Mouse (Mus musculus) CH12.LX (cell line): ENCODE data around the gene Rgs12.

Experiments used
- BHLHE40 ChIP-seq: IDR thresholded peaks from 2 replicates; pipeline ENCODE4 v1.6.1; 2011; ENCODE audit warnings: mild to moderate bottlenecking, low read depth, low read length, improper control_type of control experiment
- CHD2 ChIP-seq: IDR thresholded peaks from 2 replicates; pipeline ENCODE4 v1.6.1; 2011; ENCODE audit warnings: low read length, improper control_type of control experiment
- CTCF ChIP-seq, 2 experiments: IDR thresholded peaks in 1 of 2; conservative IDR thresholded peaks in 1 of 2; 2 replicates each; pipeline ENCODE4 v1.5.1; 2011 to 2012; ENCODE audit warnings: low read depth in 2 of 2, low read length in 2 of 2, improper control_type of control experiment in 1 of 2, inconsistent platforms in 1 of 2, mild to moderate bottlenecking in 1 of 2, moderate library complexity in 1 of 2
- EP300 ChIP-seq: IDR thresholded peaks from 2 replicates; pipeline ENCODE4 v1.6.1; 2011; ENCODE audit warnings: low read length, improper control_type of control experiment
- MXI1 ChIP-seq: IDR thresholded peaks from 2 replicates; pipeline ENCODE4 v1.6.1; 2011; ENCODE audit warnings: mild to moderate bottlenecking, low read depth, low read length, improper control_type of control experiment
- POLR2A ChIP-seq: IDR thresholded peaks from 2 replicates; pipeline ENCODE4 v1.6.1; 2011; ENCODE audit warnings: low read depth, mild to moderate bottlenecking, improper control_type of control experiment, low read length
- SMC3 ChIP-seq: IDR thresholded peaks from 2 replicates; pipeline ENCODE4 v1.6.1; 2011; ENCODE audit warnings: low read depth, low read length, improper control_type of control experiment
- TBP ChIP-seq: conservative IDR thresholded peaks from 2 replicates; pipeline ENCODE4 v1.6.1; 2011; ENCODE audit warnings: low read depth, low read length, improper control_type of control experiment
- ZC3H11A ChIP-seq: IDR thresholded peaks from 2 replicates; pipeline ENCODE4 v1.6.1; 2012; ENCODE audit warnings: low read depth, mild to moderate bottlenecking, inconsistent platforms, low read length, improper control_type of control experiment
- ZMIZ1 ChIP-seq: IDR thresholded peaks from 2 replicates; pipeline ENCODE4 v1.6.1; 2012; ENCODE audit warnings: low read depth, mild to moderate bottlenecking, inconsistent platforms, low read length, improper control_type of control experiment
- ZNF384 ChIP-seq: IDR thresholded peaks from 2 replicates; pipeline ENCODE4 v1.6.1; 2012; ENCODE audit warnings: low read depth, low read length, improper control_type of control experiment, inconsistent platforms

DNA sequence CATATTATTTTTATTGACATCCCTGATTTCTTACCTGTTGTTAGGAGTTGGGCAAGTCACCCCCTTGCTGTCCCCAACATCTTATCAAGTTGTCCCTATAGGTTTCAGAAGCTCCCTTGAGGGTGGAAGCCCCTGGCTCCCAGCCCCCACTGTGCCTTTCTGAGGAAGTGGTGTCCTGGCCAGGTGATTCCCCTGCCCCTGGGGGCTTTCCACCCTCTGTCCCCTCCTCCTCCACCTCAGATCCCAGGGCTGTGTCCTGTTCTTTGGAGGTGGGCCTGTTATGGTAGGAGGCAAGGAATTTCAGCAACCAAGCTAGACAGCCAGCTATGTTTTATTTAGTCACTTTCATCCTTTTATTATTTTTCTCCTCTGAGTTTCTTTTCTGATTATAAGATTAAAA, 51.1 kb downstream of the Rgs12 start:
- TF ChIP-seq CTCF (conservative IDR thresholded peaks at IDR 0.05 in 1 of 2, IDR thresholded peaks at IDR 0.05 in 1 of 2; ENCODE audit: low read depth in 2 of 2, low read length in 2 of 2), result no peak
- no peak for TF ChIP-seq SMC3
- TF ChIP-seq BHLHE40, result no peak
- TF ChIP-seq TBP, result no peak
- peak; percentile 78 for TF ChIP-seq EP300
- no peak for TF ChIP-seq ZC3H11A
- no peak for TF ChIP-seq ZNF384
- TF ChIP-seq ZMIZ1, result no peak
- TF ChIP-seq MXI1, result no peak
- peak; percentile 92 for TF ChIP-seq CHD2
- no peak for TF ChIP-seq POLR2A
